Mouse (Mus musculus): Measurements from ENCODE around the gene Cbln3. TPM values are rescaled to one million over a fixed set of nuclear protein-coding genes. Genes with fewer than 3 reads are reported as not detected.
A peak's percentile ranks its signal among the peaks of the same experiment; 100 is the strongest.

Cbln3 gene
- polyA plus RNA-seq, 1 experiment from 2014 or later, result 0.25 TPM

- Histone ChIP-seq H3K4me3 (no peak overlapping the region), H3K9ac (no peak overlapping the region), H3K27ac (no peak overlapping the region), H3K36me3 (no peaks in the 10 kb centered on the region; the same call in 1 of the 2 replicates), H3K27me3 (replicated peaks) (peaks cover 19% of the 10 kb centered on the region), H3K9me3 (replicated peaks) (no peaks in the 10 kb centered on the region), H3K4me1 (peaks cover 29% of the 10 kb centered on the region), H3K4me2 (peak overlapping the region; percentile 28; the same call in 1 of the 2 replicates)
- ATAC-seq, result no peak
- WGBS (ENCODE audit: insufficient replicate concordance), result 28% methylated on average over 14 of the region's 14 CpGs
Measured at GRCm38 (mm10) chr14:55877469-55878315, 6.5 kb downstream of the Cbln3 start.

- H3K36me3 ChIP-seq, result peaks cover 34% of the 10 kb centered on the region
- no peaks in the 10 kb centered on the region for H3K9me3 ChIP-seq (replicated peaks)
- H3K4me3 ChIP-seq, result peak overlapping the region; percentile 39
- H3K27ac ChIP-seq, result no peak overlapping the region
- peak overlapping the region; percentile 44 for H3K9ac ChIP-seq
- H3K4me1 ChIP-seq, result peaks cover 16% of the 10 kb centered on the region; the same call in 1 of the 2 replicates
- 9% methylated on average over 30 of the region's 30 CpGs for WGBS (ENCODE audit: insufficient replicate concordance)
- peak overlapping the region; percentile 69 for H3K4me2 ChIP-seq
- peak; percentile 56 for ATAC-seq
- H3K27me3 ChIP-seq (replicated peaks), result peaks cover 19% of the 10 kb centered on the region
Measured at GRCm38 (mm10) chr14:55873714-55874683, 10.2 kb downstream of the Cbln3 start.

DNA sequence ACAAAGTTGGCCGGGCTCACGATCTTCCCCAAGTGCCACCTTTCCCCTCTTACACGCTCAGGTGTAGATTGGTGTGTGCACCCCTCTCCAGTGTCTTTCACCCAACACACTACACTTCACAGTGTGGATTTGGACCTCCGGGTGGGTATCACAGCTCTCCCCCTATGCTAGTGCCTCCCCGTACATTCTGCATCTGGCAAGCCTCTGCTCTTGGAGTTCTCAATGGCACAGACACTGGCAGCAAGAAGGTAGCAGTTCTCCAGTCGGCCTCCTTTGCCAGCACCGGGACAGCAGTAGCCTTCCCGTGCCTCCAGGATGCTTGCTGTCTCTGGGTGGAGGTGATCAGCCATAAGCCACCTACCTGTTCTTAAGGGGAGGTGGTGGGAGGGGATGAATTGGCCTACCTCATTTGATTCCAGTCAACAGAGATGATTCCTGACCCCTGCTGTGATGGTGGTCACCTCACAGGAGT is 10.9 kb downstream of the Cbln3 start:
- Histone ChIP-seq H3K4me2 (peak overlapping the region; percentile 69), H3K27ac (no peak overlapping the region)
- 74% methylated on average over 8 of the region's 8 CpGs for WGBS (ENCODE audit: insufficient replicate concordance)

DNA sequence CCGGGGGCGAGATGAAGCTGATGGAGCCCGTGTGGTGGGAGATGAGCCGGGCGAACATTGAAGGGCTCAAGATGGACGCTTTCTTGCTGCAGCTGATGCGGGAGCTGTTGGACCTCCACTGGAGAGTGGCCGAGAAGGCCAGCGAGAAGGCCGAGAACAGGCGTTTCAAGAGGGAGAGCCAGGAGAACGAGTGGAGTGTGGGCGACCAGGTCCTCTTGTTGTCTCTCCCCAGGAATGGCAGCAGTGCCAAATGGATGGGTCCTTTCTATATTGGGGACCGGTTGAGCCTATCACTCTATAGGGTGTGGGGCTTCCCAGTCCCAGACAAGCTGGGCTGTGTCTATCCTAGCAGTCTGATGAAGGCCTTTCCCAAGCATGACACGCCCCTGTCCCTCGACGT is 11.6 kb downstream of the Cbln3 start:
- Histone ChIP-seq H3K27ac (no peak overlapping the region), H3K9ac (no peak overlapping the region), H3K36me3 (peaks cover 48% of the 10 kb centered on the region), H3K27me3 (replicated peaks) (peaks cover 13% of the 10 kb centered on the region; the same call in 1 of the 2 replicates), H3K4me3 (no peak overlapping the region), H3K4me2 (no peak overlapping the region), H3K9me3 (replicated peaks) (no peaks in the 10 kb centered on the region), H3K4me1 (peaks cover 11% of the 10 kb centered on the region; the same call in 1 of the 2 replicates)
- whole genome bisulfite sequencing (ENCODE audit: insufficient replicate concordance), result 74% methylated on average over 17 of the region's 17 CpGs
- no peak for ATAC-seq

More for the DNA sequence above, 10.9 kb downstream of the Cbln3 start:
- Histone ChIP-seq H3K4me1 (peaks cover 16% of the 10 kb centered on the region; the same call in 1 of the 2 replicates), H3K27me3 (replicated peaks) (peaks cover 19% of the 10 kb centered on the region), H3K9me3 (replicated peaks) (no peaks in the 10 kb centered on the region), H3K36me3 (peaks cover 42% of the 10 kb centered on the region), H3K9ac (no peak overlapping the region), H3K4me3 (no peak overlapping the region)
- ATAC-seq, result no peak

DNA sequence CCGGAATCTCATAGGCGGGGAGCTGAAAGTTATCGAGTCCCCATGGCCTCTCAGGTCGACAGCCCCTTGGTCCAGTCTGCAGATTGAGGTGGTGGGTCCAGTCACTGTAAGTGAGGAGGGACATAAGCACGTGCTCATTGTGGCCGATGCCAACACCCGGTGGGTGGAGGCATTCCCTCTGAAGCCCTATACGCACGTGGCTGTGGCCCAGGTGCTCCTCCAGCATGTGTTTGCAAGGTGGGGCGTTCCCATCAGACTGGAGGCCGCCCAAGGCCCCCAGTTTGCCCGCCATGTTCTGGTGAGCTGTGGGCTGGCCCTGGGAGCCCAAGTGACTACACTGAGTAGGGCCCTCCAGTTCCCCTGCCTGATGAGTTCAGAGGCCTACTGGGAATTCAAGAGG is 12.2 kb downstream of the Cbln3 start:
- Histone ChIP-seq H3K9ac (no peak overlapping the region), H3K27me3 (replicated peaks) (peaks cover 10% of the 10 kb centered on the region; the same call in 1 of the 2 replicates), H3K4me3 (no peak overlapping the region), H3K9me3 (replicated peaks) (no peaks in the 10 kb centered on the region), H3K36me3 (peaks cover 48% of the 10 kb centered on the region), H3K4me2 (no peak overlapping the region), H3K4me1 (peaks cover 11% of the 10 kb centered on the region; the same call in 1 of the 2 replicates), H3K27ac (no peak overlapping the region)
- no peak for ATAC-seq
- WGBS (ENCODE audit: insufficient replicate concordance), result 75% methylated on average over 12 of the region's 12 CpGs

GRCm38 (mm10) chr14:55869538-55869937 is 14.7 kb downstream of the Cbln3 start:
- H3K36me3 ChIP-seq, result peaks cover 65% of the 10 kb centered on the region

GRCm38 (mm10) chr14:55868230-55869026 is 15.8 kb downstream of the Cbln3 start:
- Histone ChIP-seq H3K4me3 (no peak overlapping the region), H3K27ac (no peak overlapping the region), H3K9me3 (replicated peaks) (no peaks in the 10 kb centered on the region), H3K4me2 (no peak overlapping the region), H3K9ac (no peak overlapping the region), H3K27me3 (replicated peaks) (no peaks in the 10 kb centered on the region; the same call in 1 of the 2 replicates), H3K4me1 (peaks cover 1% of the 10 kb centered on the region; the same call in 1 of the 2 replicates), H3K36me3 (peaks cover 72% of the 10 kb centered on the region)
- ATAC-seq, result no peak
- WGBS (ENCODE audit: insufficient replicate concordance), result 76% methylated on average over 14 of the region's 14 CpGs

More at GRCm38 (mm10) chr14:55869538-55869937, 14.7 kb downstream of the Cbln3 start:
- H3K4me2 ChIP-seq, result no peak overlapping the region
- H3K9me3 ChIP-seq (replicated peaks), result no peaks in the 10 kb centered on the region
- H3K27ac ChIP-seq, result no peak overlapping the region
- H3K4me1 ChIP-seq, result peaks cover 11% of the 10 kb centered on the region; the same call in 1 of the 2 replicates
- H3K4me3 ChIP-seq, result no peak overlapping the region
- WGBS (ENCODE audit: insufficient replicate concordance), result 84% methylated on average over 6 of the region's 6 CpGs
- no peak for ATAC-seq
- H3K9ac ChIP-seq, result no peak overlapping the region
- H3K27me3 ChIP-seq (replicated peaks), result no peaks in the 10 kb centered on the region; the same call in 1 of the 2 replicates

GRCm38 (mm10) chr14:55866962-55867361 is 17.2 kb downstream of the Cbln3 start:
- H3K9me3 ChIP-seq (replicated peaks), result no peaks in the 10 kb centered on the region
- ATAC-seq, result no peak
- H3K9ac ChIP-seq, result no peak overlapping the region
- H3K4me3 ChIP-seq, result no peak overlapping the region
- H3K27me3 ChIP-seq (replicated peaks), result no peaks in the 10 kb centered on the region
- 31% methylated on average over 4 of the region's 4 CpGs for WGBS (ENCODE audit: insufficient replicate concordance)
- peaks cover 75% of the 10 kb centered on the region for H3K36me3 ChIP-seq
- no peak overlapping the region for H3K4me2 ChIP-seq
- peaks cover 3% of the 10 kb centered on the region for H3K4me1 ChIP-seq
- H3K27ac ChIP-seq, result no peak overlapping the region

GRCm38 (mm10) chr14:55863773-55864172 is 20.4 kb downstream of the Cbln3 start:
- Histone ChIP-seq H3K4me1 (peaks cover 9% of the 10 kb centered on the region), H3K4me3 (no peak overlapping the region), H3K36me3 (peaks cover 43% of the 10 kb centered on the region), H3K9ac (no peak overlapping the region), H3K27me3 (replicated peaks) (no peaks in the 10 kb centered on the region), H3K4me2 (no peak overlapping the region), H3K9me3 (replicated peaks) (no peaks in the 10 kb centered on the region), H3K27ac (no peak overlapping the region)
- WGBS (ENCODE audit: insufficient replicate concordance), result 40% methylated on average over 7 of the region's 7 CpGs
- 0 out of 2 replicates have a peak, but pooled peaks have one; percentile 35 for ATAC-seq

- H3K4me1 ChIP-seq, result peaks cover 13% of the 10 kb centered on the region
- H3K4me2 ChIP-seq, result no peak overlapping the region
- peaks cover 35% of the 10 kb centered on the region for H3K36me3 ChIP-seq
- H3K9ac ChIP-seq, result no peak overlapping the region
- WGBS (ENCODE audit: insufficient replicate concordance), result 81% methylated on average over 10 of the region's 10 CpGs
- H3K9me3 ChIP-seq (replicated peaks), result no peaks in the 10 kb centered on the region
- no peak overlapping the region for H3K27ac ChIP-seq
- no peak for ATAC-seq
- no peaks in the 10 kb centered on the region for H3K27me3 ChIP-seq (replicated peaks)
- H3K4me3 ChIP-seq, result no peak overlapping the region
Measured at GRCm38 (mm10) chr14:55862970-55863369, 21.2 kb downstream of the Cbln3 start.

DNA sequence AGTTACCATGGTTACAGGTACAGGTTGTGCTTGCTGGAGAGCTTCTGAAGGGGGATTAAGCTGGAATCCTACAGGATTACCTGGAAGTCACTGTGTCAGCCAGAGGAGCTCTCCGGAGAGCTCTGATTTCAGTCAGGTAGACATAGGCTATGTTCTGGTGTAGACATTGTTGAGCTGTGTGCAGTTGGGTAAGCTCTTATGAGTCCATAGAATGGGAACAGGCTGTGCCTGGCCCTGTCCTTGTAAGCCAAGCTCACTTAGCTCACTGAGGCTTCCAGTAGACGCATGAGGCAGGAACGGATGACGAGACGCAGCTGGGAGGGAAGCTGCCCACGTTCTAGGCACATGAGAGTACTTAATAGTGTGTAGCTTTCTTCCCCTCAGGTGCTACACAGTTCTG is 22.0 kb downstream of the Cbln3 start:
- H3K36me3 ChIP-seq, result peaks cover 32% of the 10 kb centered on the region

More for the DNA sequence above, 22.0 kb downstream of the Cbln3 start:
- no peak for ATAC-seq
- no peak overlapping the region for H3K4me3 ChIP-seq
- H3K9ac ChIP-seq, result no peak overlapping the region
- H3K27me3 ChIP-seq (replicated peaks), result no peaks in the 10 kb centered on the region
- WGBS (ENCODE audit: insufficient replicate concordance), result 71% methylated on average over 6 of the region's 6 CpGs
- no peak overlapping the region for H3K27ac ChIP-seq
- H3K9me3 ChIP-seq (replicated peaks), result no peaks in the 10 kb centered on the region
- H3K4me1 ChIP-seq, result peaks cover 21% of the 10 kb centered on the region
- no peak overlapping the region for H3K4me2 ChIP-seq

Data from liver, embryonic 12.5 days (tissue).